Mouse (Mus musculus): ENCODE results near the gene Rimbp2. TPM values are rescaled to one million over a fixed set of nuclear protein-coding genes. Genes with fewer than 3 reads are reported as not detected.
"Not testable (repeated sequence)": the region's sequence is repeated elsewhere in the genome, so short reads cannot be mapped to it uniquely, and the experiment has no call there.

Gene Rimbp2
- total and polyA plus RNA-seq, 2 experiments = not detected

DNA sequence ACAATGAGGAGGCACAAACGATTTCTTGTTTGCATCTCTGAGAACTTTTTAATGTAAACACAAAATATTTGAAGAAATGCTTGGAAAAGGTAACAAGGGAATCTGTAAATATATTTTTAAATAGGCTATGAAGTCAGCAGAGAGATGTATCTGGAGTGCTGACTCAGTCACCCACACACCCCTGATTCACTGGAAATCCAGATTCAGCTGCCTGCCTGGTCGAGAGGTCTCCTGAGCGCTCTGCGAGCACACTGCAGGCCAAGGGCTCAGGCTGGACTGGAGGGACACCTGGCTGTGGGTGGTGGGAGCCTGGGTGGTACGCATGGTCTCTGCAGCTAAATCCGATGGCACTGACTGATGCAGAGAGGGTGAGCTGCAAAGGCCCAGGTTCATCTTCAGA, 31.2 kb upstream of the Rimbp2 start:
- 92% methylated on average over 6 of the region's 6 CpGs for WGBS
- no peak for DNase-seq (ENCODE audit: extremely low read depth, low read depth, low spot score)
- no peak for TF ChIP-seq CTCF (IDR thresholded peaks at IDR 0.05; ENCODE audit: low read depth, low read length)

DNA sequence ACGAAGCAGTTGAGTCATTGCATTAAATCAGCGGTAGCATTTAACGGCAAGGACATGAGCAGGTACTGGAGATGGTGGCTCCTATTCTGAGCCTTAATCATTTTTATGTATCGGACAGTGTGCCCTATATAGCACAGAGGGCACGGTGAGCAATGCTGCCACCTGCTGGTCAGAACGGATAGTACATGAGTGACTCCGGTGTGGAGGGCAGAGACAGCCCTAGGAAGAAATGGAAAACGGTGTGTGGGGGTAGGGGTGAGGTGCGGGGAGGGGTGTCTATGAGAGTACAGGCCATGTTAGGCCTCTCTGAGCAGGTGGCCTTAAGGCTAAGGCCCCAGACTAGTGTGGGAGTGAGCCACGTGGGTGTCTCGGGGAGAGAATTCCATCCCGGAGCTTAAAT, 28.3 kb upstream of the Rimbp2 start:
- H3K9ac ChIP-seq (ENCODE audit: low read depth, low read length) = no peak overlapping the region
- no peaks in the 10 kb centered on the region for H3K79me2 ChIP-seq (ENCODE audit: control insufficient read depth, insufficient read depth, low read length)
- peak; percentile 13 for DNase-seq (ENCODE audit: extremely low read depth, low read depth, low spot score)
- H3K4me3 ChIP-seq (ENCODE audit: insufficient read depth, low read depth, low read length) = no peak overlapping the region
- peaks cover 9% of the 10 kb centered on the region; the same call in 1 of the 2 replicates for H3K36me3 ChIP-seq (ENCODE audit: control insufficient read depth, insufficient read depth, low read length)
- no peak overlapping the region for H3K27ac ChIP-seq (replicated peaks; ENCODE audit: insufficient read depth, low read depth, low read length)
- peak; percentile 92 for TF ChIP-seq CTCF (IDR thresholded peaks at IDR 0.05; ENCODE audit: low read depth, low read length)
- no peak for TF ChIP-seq POLR2A (IDR thresholded peaks at IDR 0.05; ENCODE audit: extremely low read depth, insufficient read depth, low read length)
- H3K27me3 ChIP-seq (ENCODE audit: control insufficient read depth, insufficient read depth, low read length) = no peaks in the 10 kb centered on the region
- peaks cover 1% of the 10 kb centered on the region; the same call in 1 of the 2 replicates for H3K4me1 ChIP-seq (ENCODE audit: control insufficient read depth, insufficient read depth, low read length)
- WGBS = 29% methylated on average over 12 of the region's 12 CpGs

More for the DNA sequence above, 31.2 kb upstream of the Rimbp2 start:
- H3K27ac ChIP-seq (replicated peaks; ENCODE audit: insufficient read depth, low read depth, low read length) = no peak overlapping the region
- no peaks in the 10 kb centered on the region for H3K79me2 ChIP-seq (ENCODE audit: control insufficient read depth, insufficient read depth, low read length)
- peaks cover 12% of the 10 kb centered on the region; the same call in 1 of the 2 replicates for H3K36me3 ChIP-seq (ENCODE audit: control insufficient read depth, insufficient read depth, low read length)
- no peak overlapping the region for H3K4me3 ChIP-seq (ENCODE audit: insufficient read depth, low read depth, low read length)
- peaks cover 1% of the 10 kb centered on the region; the same call in 1 of the 2 replicates for H3K4me1 ChIP-seq (ENCODE audit: control insufficient read depth, insufficient read depth, low read length)
- no peaks in the 10 kb centered on the region for H3K27me3 ChIP-seq (ENCODE audit: control insufficient read depth, insufficient read depth, low read length)
- H3K9ac ChIP-seq (ENCODE audit: low read depth, low read length) = no peak overlapping the region

DNA sequence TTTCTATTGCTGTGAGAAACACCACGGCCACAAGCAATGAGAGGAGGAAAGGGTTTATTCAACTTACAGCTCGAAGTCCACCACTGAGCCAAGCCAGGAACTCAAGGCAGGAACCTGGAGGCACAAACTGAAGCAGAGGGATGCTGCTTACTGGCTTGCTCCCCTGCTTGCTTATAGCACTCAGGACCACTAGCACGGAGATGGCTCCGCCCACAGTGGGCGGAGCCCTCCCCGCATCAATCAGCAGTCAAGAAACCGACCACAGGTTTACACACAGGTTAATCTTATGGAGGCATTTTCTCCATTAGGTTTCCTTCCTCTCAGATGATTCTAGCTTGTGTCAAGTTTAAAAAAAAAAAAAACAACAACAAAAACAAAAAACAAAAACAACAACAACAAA, 27.6 kb upstream of the Rimbp2 start:
- no peak overlapping the region for H3K9ac ChIP-seq (ENCODE audit: low read depth, low read length)
- no peaks in the 10 kb centered on the region for H3K79me2 ChIP-seq (ENCODE audit: control insufficient read depth, insufficient read depth, low read length)
- no peak for DNase-seq (ENCODE audit: extremely low read depth, low read depth, low spot score)
- H3K27ac ChIP-seq (replicated peaks; ENCODE audit: insufficient read depth, low read depth, low read length) = no peak overlapping the region
- H3K27me3 ChIP-seq (ENCODE audit: control insufficient read depth, insufficient read depth, low read length) = no peaks in the 10 kb centered on the region
- peaks cover 5% of the 10 kb centered on the region; the same call in 1 of the 2 replicates for H3K36me3 ChIP-seq (ENCODE audit: control insufficient read depth, insufficient read depth, low read length)
- peaks cover 1% of the 10 kb centered on the region; the same call in 1 of the 2 replicates for H3K4me1 ChIP-seq (ENCODE audit: control insufficient read depth, insufficient read depth, low read length)
- no peak overlapping the region for H3K4me3 ChIP-seq (ENCODE audit: insufficient read depth, low read depth, low read length)
- no peak for TF ChIP-seq CTCF (IDR thresholded peaks at IDR 0.05; ENCODE audit: low read depth, low read length)
- no peak for TF ChIP-seq POLR2A (IDR thresholded peaks at IDR 0.05; ENCODE audit: extremely low read depth, insufficient read depth, low read length)
- WGBS = 71% methylated on average over 7 of the region's 7 CpGs

DNA sequence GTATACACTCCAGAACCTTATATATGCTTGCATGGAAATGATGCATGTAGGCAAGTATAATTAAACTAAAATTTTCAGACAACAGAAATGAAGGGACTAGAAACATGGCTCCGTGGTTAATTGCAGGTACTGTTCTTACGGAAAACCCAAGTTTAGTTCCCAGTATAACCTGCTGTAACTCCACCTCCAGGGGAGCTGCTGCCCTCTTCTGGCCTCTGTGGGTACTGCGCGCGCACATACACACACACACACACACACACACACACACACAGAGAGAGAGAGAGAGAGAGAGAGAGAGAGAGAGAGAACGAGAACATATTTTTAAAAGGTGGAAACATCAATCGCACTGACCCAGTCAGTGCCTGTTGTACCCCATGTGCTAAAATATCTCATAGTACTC, 25.7 kb upstream of the Rimbp2 start:
- peak; percentile 12; the same call in 1 of the 2 replicates for TF ChIP-seq CTCF (IDR thresholded peaks at IDR 0.05; ENCODE audit: low read depth, low read length)
- no peak for TF ChIP-seq POLR2A (IDR thresholded peaks at IDR 0.05; ENCODE audit: extremely low read depth, insufficient read depth, low read length)
- Histone ChIP-seq H3K27me3 (ENCODE audit: control insufficient read depth, insufficient read depth, low read length) (no peaks in the 10 kb centered on the region), H3K4me1 (ENCODE audit: control insufficient read depth, insufficient read depth, low read length) (peaks cover 1% of the 10 kb centered on the region; the same call in 1 of the 2 replicates), H3K27ac (replicated peaks; ENCODE audit: insufficient read depth, low read depth, low read length) (no peak overlapping the region), H3K4me3 (ENCODE audit: insufficient read depth, low read depth, low read length) (no peak overlapping the region), H3K9ac (ENCODE audit: low read depth, low read length) (no peak overlapping the region), H3K36me3 (ENCODE audit: control insufficient read depth, insufficient read depth, low read length) (no peaks in the 10 kb centered on the region), H3K79me2 (ENCODE audit: control insufficient read depth, insufficient read depth, low read length) (no peaks in the 10 kb centered on the region)
- no peak for DNase-seq (ENCODE audit: extremely low read depth, low read depth, low spot score)
- 97% methylated on average over 7 of the region's 7 CpGs for WGBS

DNA sequence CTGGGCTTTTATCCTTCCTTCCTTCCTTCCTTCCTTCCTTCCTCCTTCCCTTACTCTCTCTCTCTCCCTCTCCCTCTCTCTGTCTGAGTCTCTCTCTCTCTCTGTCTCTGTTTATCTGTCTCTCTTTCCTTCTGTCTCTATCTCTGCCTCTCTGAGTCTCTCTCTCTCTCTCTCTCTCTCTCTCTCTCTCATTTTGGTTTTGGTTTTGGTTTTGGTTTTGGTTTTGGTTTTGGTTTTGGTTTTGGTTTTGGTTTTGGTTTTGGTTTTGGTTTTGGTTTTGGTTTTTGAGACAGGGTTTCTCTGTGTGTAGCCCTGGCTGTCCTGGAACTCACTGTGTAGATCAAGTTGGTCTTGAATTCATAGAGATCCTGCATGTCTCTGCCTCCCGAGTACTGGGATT, 24.2 kb upstream of the Rimbp2 start:
- not testable (repeated sequence) for H3K27ac ChIP-seq (replicated peaks; ENCODE audit: insufficient read depth, low read depth, low read length); DNase-seq (ENCODE audit: extremely low read depth, low read depth, low spot score); H3K79me2 ChIP-seq (ENCODE audit: control insufficient read depth, insufficient read depth, low read length); H3K4me1 ChIP-seq (ENCODE audit: control insufficient read depth, insufficient read depth, low read length); H3K9ac ChIP-seq (ENCODE audit: low read depth, low read length); H3K27me3 ChIP-seq (ENCODE audit: control insufficient read depth, insufficient read depth, low read length); H3K36me3 ChIP-seq (ENCODE audit: control insufficient read depth, insufficient read depth, low read length); H3K4me3 ChIP-seq (ENCODE audit: insufficient read depth, low read depth, low read length)
- 74% methylated on average over 1 of the region's 1 CpGs for WGBS

DNA sequence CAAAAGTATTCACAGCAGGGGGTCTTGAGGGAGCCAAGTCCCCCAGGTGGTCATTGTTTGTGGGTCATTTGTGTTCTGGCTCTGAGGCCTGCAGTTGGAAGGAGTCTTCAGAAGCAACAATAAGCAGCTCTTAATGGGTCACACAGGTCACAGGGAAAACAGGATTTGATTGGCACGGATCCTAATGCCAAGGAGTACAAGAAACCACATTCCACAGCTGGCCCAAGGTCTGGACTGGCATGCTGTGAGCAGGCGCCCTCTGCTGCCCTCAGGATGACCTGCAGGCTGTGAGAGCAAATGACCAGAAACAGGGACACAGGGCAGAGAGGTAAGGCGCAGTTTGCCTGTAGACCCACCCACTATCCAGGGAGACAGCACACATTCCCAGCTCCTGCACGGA, 23.0 kb upstream of the Rimbp2 start:
- no peaks in the 10 kb centered on the region for H3K36me3 ChIP-seq (ENCODE audit: control insufficient read depth, insufficient read depth, low read length)
- H3K4me1 ChIP-seq (ENCODE audit: control insufficient read depth, insufficient read depth, low read length) = no peaks in the 10 kb centered on the region
- H3K27me3 ChIP-seq (ENCODE audit: control insufficient read depth, insufficient read depth, low read length) = no peaks in the 10 kb centered on the region
- no peaks in the 10 kb centered on the region for H3K79me2 ChIP-seq (ENCODE audit: control insufficient read depth, insufficient read depth, low read length)
- DNase-seq (ENCODE audit: extremely low read depth, low read depth, low spot score) = no peak
- no peak overlapping the region for H3K9ac ChIP-seq (ENCODE audit: low read depth, low read length)
- TF ChIP-seq POLR2A (IDR thresholded peaks at IDR 0.05; ENCODE audit: extremely low read depth, insufficient read depth, low read length) = no peak
- peak; percentile 57 for TF ChIP-seq CTCF (IDR thresholded peaks at IDR 0.05; ENCODE audit: low read depth, low read length)
- no peak overlapping the region for H3K27ac ChIP-seq (replicated peaks; ENCODE audit: insufficient read depth, low read depth, low read length)
- H3K4me3 ChIP-seq (ENCODE audit: insufficient read depth, low read depth, low read length) = no peak overlapping the region
- 45% methylated on average over 4 of the region's 4 CpGs for WGBS

Measured in liver, adult 2 months (tissue).